Mouse (Mus musculus) inflammation-experienced regulatory T-cells (primary cell): ENCODE measurements around the gene Asb17. TPM values are rescaled to one million over a fixed set of nuclear protein-coding genes. Genes with fewer than 3 reads are reported as not detected.

ENCODE experiments used
- polyA plus RNA-seq, 2 experiments: library from polyadenylated mRNA; unstranded; fragments of 100-300 nt; shearing (Covaris generic); gene quantifications; one replicate each; pipeline ENCODE4 v1.2.1; 2017

Gene Asb17
- polyA plus RNA-seq: 1 to 10 TPM in 1 of 2 experiments, not detected in 1; 1.2 TPM

GRCm38 (mm10) chr3:153844030-153844429 lies at the start of gene Asb17:
Asb17 (plus strand) TSS chr3:153844209.

Other genes with a start within 250 kb of the Asb17 start
- 10 to 100 TPM; 30.0 to 41.3 TPM for gene St6galnac3, start 119.0 kb upstream of the Asb17 start, polyA plus RNA-seq
- under 1 TPM; 0.10 to 0.60 TPM for gene Msh4, start 61.9 kb downstream of the Asb17 start, polyA plus RNA-seq
- 10 to 100 TPM; 25.9 to 40.5 TPM for gene Rabggtb, start 68.8 kb downstream of the Asb17 start, polyA plus RNA-seq
- gene Acadm, start 100.4 kb downstream of the Asb17 start, polyA plus RNA-seq: 10 to 100 TPM; 41.4 to 71.7 TPM
- gene Slc44a5, start 129.2 kb downstream of the Asb17 start, polyA plus RNA-seq: under 1 TPM in 1 of 2 experiments, not detected in 1; 0.16 TPM